Mouse (Mus musculus): ENCODE measurements around the gene AC134908.4.
"Not testable (repeated sequence)": the region's sequence is repeated elsewhere in the genome, so short reads cannot be mapped to it uniquely, and the experiment has no call there.

AC134908.4 gene

GRCm38 (mm10) chr17:25808789-25809605 lies 13.5 kb upstream of the AC134908.4 start, which contains the start of gene Fbxl16:
TSS of gene Fbxl16 (plus strand) at chr17:25809085.
- peak; percentile 70 for DNase-seq (ENCODE audit: low spot score)

GRCm38 (mm10) chr17:25808028-25808427 lies 12.6 kb upstream of the AC134908.4 start:
- DNase-seq (ENCODE audit: low spot score): no peak

GRCm38 (mm10) chr17:25807452-25807851 lies 12.0 kb upstream of the AC134908.4 start:
- not testable (repeated sequence) for DNase-seq (ENCODE audit: low spot score)

GRCm38 (mm10) chr17:25806507-25806906 lies 11.0 kb upstream of the AC134908.4 start:
- DNase-seq (ENCODE audit: low spot score): no peak

GRCm38 (mm10) chr17:25802825-25803517 lies 7.5 kb upstream of the AC134908.4 start:
- no peak for DNase-seq (ENCODE audit: low spot score)

GRCm38 (mm10) chr17:25801029-25801428 lies 5.6 kb upstream of the AC134908.4 start:
- DNase-seq (ENCODE audit: low spot score): peak; percentile 62

- DNase-seq (ENCODE audit: low spot score): peak; percentile 85
These were observed 1.5 kb upstream of the AC134908.4 start, which contains the start of gene Metrn for GRCm38 (mm10) chr17:25796951-25797369. TSS of gene Metrn (minus strand) at chr17:25797136.

- DNase-seq (ENCODE audit: low spot score): no peak
These were observed 832 bp upstream of the AC134908.4 start for GRCm38 (mm10) chr17:25796211-25796771.

GRCm38 (mm10) chr17:25794998-25795397 lies 461 bp downstream of the AC134908.4 start:
- no peak for DNase-seq (ENCODE audit: low spot score)

GRCm38 (mm10) chr17:25794197-25794596 lies 1.3 kb downstream of the AC134908.4 start:
- DNase-seq (ENCODE audit: low spot score): no peak

GRCm38 (mm10) chr17:25792615-25793014 lies 2.8 kb downstream of the AC134908.4 start, which contains the start of gene Fam173a:
TSS of gene Fam173a (minus strand) at chr17:25792901.
- peak; percentile 73 for DNase-seq (ENCODE audit: low spot score)

- DNase-seq (ENCODE audit: low spot score): peak; percentile 83
These were observed 3.5 kb downstream of the AC134908.4 start for GRCm38 (mm10) chr17:25791843-25792527.

GRCm38 (mm10) chr17:25791320-25791842 lies 4.1 kb downstream of the AC134908.4 start:
- no peak for DNase-seq (ENCODE audit: low spot score)

- no peak for DNase-seq (ENCODE audit: low spot score)
These were observed 8.5 kb downstream of the AC134908.4 start for GRCm38 (mm10) chr17:25786781-25787504.

- DNase-seq (ENCODE audit: low spot score): no peak
These were observed 9.2 kb downstream of the AC134908.4 start, which contains the start of gene Ccdc78 for GRCm38 (mm10) chr17:25786280-25786679. TSS of gene Ccdc78 (plus strand) at chr17:25786580.

GRCm38 (mm10) chr17:25785281-25785745 lies 10.1 kb downstream of the AC134908.4 start, which contains the start of gene Haghl:
TSS of gene Haghl (minus strand) at chr17:25785673.
- peak; percentile 97 for DNase-seq (ENCODE audit: low spot score)

GRCm38 (mm10) chr17:25783861-25784574 lies 11.4 kb downstream of the AC134908.4 start:
- DNase-seq (ENCODE audit: low spot score): no peak

- no peak for DNase-seq (ENCODE audit: low spot score)
These were observed 12.4 kb downstream of the AC134908.4 start for GRCm38 (mm10) chr17:25783086-25783485.

GRCm38 (mm10) chr17:25781339-25781738 lies 14.1 kb downstream of the AC134908.4 start:
- DNase-seq (ENCODE audit: low spot score): no peak

- no peak for DNase-seq (ENCODE audit: low spot score)
These were observed 17.5 kb downstream of the AC134908.4 start for GRCm38 (mm10) chr17:25777948-25778347.
